Mouse (Mus musculus) activated CD4-positive, CD25-positive, alpha-beta regulatory T cell, adult 4 months (primary cell): ENCODE measurements around the gene Hspb6. TPM values are rescaled to one million over a fixed set of nuclear protein-coding genes. Genes with fewer than 3 reads are reported as not detected.

Experiments
- polyA plus RNA-seq, 2 experiments: library from polyadenylated mRNA; unstranded; fragments of 100-300 nt; shearing (Covaris generic); gene quantifications; one replicate each; pipeline ENCODE4 v1.2.1; 2017

Hspb6 gene
- polyA plus RNA-seq, 2 experiments from 2014 or later = 1.8 to 2.5 TPM

Other genes with a start within 250 kb of the Hspb6 start
- 100 to 1,000 TPM; 121 to 130 TPM for gene Alkbh6, start 243.5 kb upstream of the Hspb6 start, polyA plus RNA-seq
- gene Syne4, start 237.4 kb upstream of the Hspb6 start, polyA plus RNA-seq = 1 to 10 TPM; 2.9 to 6.4 TPM
- gene E130208F15Rik, start 230.4 kb upstream of the Hspb6 start, polyA plus RNA-seq = not detected
- 1 to 10 TPM; 4.2 to 8.5 TPM for gene Sdhaf1, start 228.3 kb upstream of the Hspb6 start, polyA plus RNA-seq
- gene Lrfn3, start 189.4 kb upstream of the Hspb6 start, polyA plus RNA-seq = not detected
- 1 to 10 TPM in 1 of 2 experiments, not detected in 1; 8.1 TPM for gene Tyrobp, start 138.4 kb upstream of the Hspb6 start, polyA plus RNA-seq
- 100 to 1,000 TPM; 433 to 632 TPM for gene Hcst, start 132.3 kb upstream of the Hspb6 start, polyA plus RNA-seq
- gene Nfkbid, start 130.4 kb upstream of the Hspb6 start, polyA plus RNA-seq = 10 to 100 TPM; 36.5 to 41.2 TPM
- gene Aplp1, start 106.6 kb upstream of the Hspb6 start, polyA plus RNA-seq = 1 to 10 TPM; 3.0 to 4.3 TPM
- gene Kirrel2, start 94.5 kb upstream of the Hspb6 start, polyA plus RNA-seq = not detected
- under 1 TPM in 1 of 2 experiments, not detected in 1; 0.24 TPM for gene Nphs1, start 93.9 kb upstream of the Hspb6 start, polyA plus RNA-seq
- not detected for gene Prodh2, start 58.6 kb upstream of the Hspb6 start, polyA plus RNA-seq
- 1 to 10 TPM; 1.0 to 1.1 TPM for gene Arhgap33, start 17.1 kb upstream of the Hspb6 start, polyA plus RNA-seq
- 1 to 10 TPM; 2.5 to 4.8 TPM for gene Proser3, start 121 bp downstream of the Hspb6 start, polyA plus RNA-seq
- 100 to 1,000 TPM in 1 of 2 experiments, 10 to 100 TPM in 1; 93.6 to 106 TPM for gene Lin37, start 7.7 kb downstream of the Hspb6 start, polyA plus RNA-seq
- gene U2af1l4, start 11.1 kb downstream of the Hspb6 start, polyA plus RNA-seq = 10 to 100 TPM; 55.1 to 58.9 TPM
- 10 to 100 TPM; 57.9 to 60.0 TPM for gene Gm49396, start 11.2 kb downstream of the Hspb6 start, polyA plus RNA-seq
- 100 to 1,000 TPM; 279 to 335 TPM for gene Psenen, start 11.4 kb downstream of the Hspb6 start, polyA plus RNA-seq
- gene Igflr1, start 13.2 kb downstream of the Hspb6 start, polyA plus RNA-seq = 100 to 1,000 TPM; 162 to 234 TPM
- 10 to 100 TPM; 14.9 to 16.9 TPM for gene Kmt2b, start 36.5 kb downstream of the Hspb6 start, polyA plus RNA-seq
- 10 to 100 TPM; 15.8 to 19.7 TPM for gene Zbtb32, start 46.7 kb downstream of the Hspb6 start, polyA plus RNA-seq
- 1 to 10 TPM; 2.2 to 3.3 TPM for gene Upk1a, start 60.7 kb downstream of the Hspb6 start, polyA plus RNA-seq
- gene Cox6b1, start 74.0 kb downstream of the Hspb6 start, polyA plus RNA-seq = 100 to 1,000 TPM; 421 to 746 TPM
- gene Etv2, start 83.7 kb downstream of the Hspb6 start, polyA plus RNA-seq = not detected
- 10 to 100 TPM; 25.6 to 37.9 TPM for gene Rbm42, start 98.1 kb downstream of the Hspb6 start, polyA plus RNA-seq
- 10 to 100 TPM; 20.0 to 20.4 TPM for gene Haus5, start 112.8 kb downstream of the Hspb6 start, polyA plus RNA-seq
- gene Pmis2, start 119.4 kb downstream of the Hspb6 start, polyA plus RNA-seq = not detected
- not detected for gene 2200002J24Rik, start 146.7 kb downstream of the Hspb6 start, polyA plus RNA-seq
- not detected for gene Atp4a, start 160.0 kb downstream of the Hspb6 start, polyA plus RNA-seq
- 10 to 100 TPM; 46.6 to 48.1 TPM for gene Tmem147, start 177.4 kb downstream of the Hspb6 start, polyA plus RNA-seq
- not detected for gene Gapdhs, start 191.5 kb downstream of the Hspb6 start, polyA plus RNA-seq
- under 1 TPM in 1 of 2 experiments, not detected in 1; 0.69 TPM for gene Sbsn, start 199.3 kb downstream of the Hspb6 start, polyA plus RNA-seq
- gene Dmkn, start 211.6 kb downstream of the Hspb6 start, polyA plus RNA-seq = under 1 TPM in 1 of 2 experiments, not detected in 1; 0.17 TPM
- not detected for gene Krtdap, start 235.7 kb downstream of the Hspb6 start, polyA plus RNA-seq